In the genomic region with DNA sequence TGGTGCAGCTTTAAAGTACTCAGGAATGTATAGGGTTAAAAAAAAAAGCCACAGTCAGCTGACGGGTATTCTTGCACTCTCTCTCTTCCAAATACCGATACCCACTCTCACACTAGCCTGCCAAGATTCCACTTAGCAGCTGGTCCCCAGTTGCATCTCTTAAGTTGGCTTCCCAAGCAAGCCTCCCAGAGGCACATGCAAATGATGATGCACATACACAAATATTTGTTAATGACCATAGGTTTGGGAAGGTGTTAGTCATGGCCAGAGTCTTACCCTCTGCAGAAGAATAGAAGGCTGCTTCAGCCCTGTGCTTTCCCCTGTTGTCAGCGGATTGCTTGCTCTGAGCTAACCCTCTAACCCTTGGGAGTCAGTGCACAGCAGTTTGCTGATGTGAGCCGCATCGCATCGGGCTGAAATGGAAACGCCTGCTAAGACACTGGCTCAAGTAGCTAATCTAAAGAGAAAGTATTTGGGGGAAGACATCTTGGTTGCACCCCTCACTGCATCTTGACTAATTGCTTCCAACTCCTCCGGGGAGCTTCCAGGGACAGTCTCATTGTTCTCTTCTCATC, we compare ENCODE assay signal across 8 mouse cellular contexts. TPM values are rescaled to one million over a fixed set of nuclear protein-coding genes. Genes with fewer than 3 reads are reported as not detected.
DNase-seq lines count a peak whose midpoint lies in the region; ATAC-seq and TF ChIP-seq lines count a peak whose summit lies in the region.

No protein-coding gene starts in this region.

- peak overlapping the region; percentile 51 for H3K4me2 ChIP-seq in neural tube, embryonic 13.5 days

- no peak for TF ChIP-seq CTCF in heart, adult 2 months (IDR thresholded peaks at IDR 0.05)

- H3K9ac ChIP-seq in heart, adult 2 months (ENCODE audit: low read depth, low read length): no peak overlapping the region
- peak overlapping the region; percentile 43; the same call in 1 of the 2 replicates for H3K9ac ChIP-seq in neural tube, embryonic 13.5 days

- intact Hi-C loops in heart, adult 2 months (cut with DNase I): no loop called here

- peak; percentile 81 for ATAC-seq in neural tube, embryonic 13.5 days (ENCODE audit: low read depth)

- H3K36me3 ChIP-seq in heart, adult 2 months (ENCODE audit: control insufficient read depth, insufficient read depth, low read length): no peaks in the 10 kb centered on the region
- H3K36me3 ChIP-seq in neural tube, embryonic 13.5 days: no peaks in the 10 kb centered on the region

- WGBS in heart, adult 2 months: 15% methylated on average over 8 of the region's 8 CpGs
- WGBS in neural tube, embryonic 13.5 days: 4% methylated on average over 8 of the region's 8 CpGs

- H3K27me3 ChIP-seq in heart, adult 2 months (ENCODE audit: control insufficient read depth, insufficient read depth, low read length): no peaks in the 10 kb centered on the region
- no peaks in the 10 kb centered on the region for H3K27me3 ChIP-seq in neural tube, embryonic 13.5 days

- no peaks in the 10 kb centered on the region for H3K4me1 ChIP-seq in heart, adult 2 months (ENCODE audit: control insufficient read depth, insufficient read depth, low read length)
- peaks cover 12% of the 10 kb centered on the region; the same call in 1 of the 2 replicates for H3K4me1 ChIP-seq in neural tube, embryonic 13.5 days (replicated peaks)

- H3K27ac ChIP-seq in heart, adult 2 months: peak overlapping the region; percentile 30; the same call in 1 of the 2 replicates
- H3K27ac ChIP-seq in neural tube, embryonic 13.5 days (replicated peaks): peak overlapping the region; percentile 59; the same call in 1 of the 2 replicates

- H3K9me3 ChIP-seq in neural tube, embryonic 13.5 days: no peaks in the 10 kb centered on the region

- H3K79me2 ChIP-seq in heart, adult 2 months (replicated peaks; ENCODE audit: control insufficient read depth, insufficient read depth, low read length): no peaks in the 10 kb centered on the region

- H3K4me3 ChIP-seq in heart, adult 2 months: no peak overlapping the region
- peak overlapping the region; percentile 29 for H3K4me3 ChIP-seq in neural tube, embryonic 13.5 days

- peak; percentile 5 for DNase-seq in R1 (ENCODE audit: low read depth, low spot score)
- peak; percentile 37 for DNase-seq in embryo, embryonic 11 days
- peak; percentile 22 to 23 for DNase-seq in heart, adult 2 months
- DNase-seq in layer of hippocampus, postnatal 14 days (ENCODE audit: low spot score in 2 of 2): peak; percentile 40 to 56
- no peak for DNase-seq in adrenal gland, postnatal 4 days (ENCODE audit: low spot score in 2 of 2)
- no peak for DNase-seq in kidney, adult 11 months
- no peak for DNase-seq in spleen, postnatal 36 days (ENCODE audit: low spot score in 2 of 2)

- no peak for TF ChIP-seq POLR2A in heart, adult 2 months (IDR thresholded peaks at IDR 0.05; ENCODE audit: insufficient read depth, low read depth, low read length)

- TF ChIP-seq EP300 in heart, adult 2 months (IDR thresholded peaks at IDR 0.05; ENCODE audit: insufficient read depth, low read depth, low read length): no peak

RNA-seq across cellular contexts. Expression of a gene that starts 39.4 kb away (rescaled TPM):
- under 1 TPM in 1 of 2 experiments, not detected in 1; 0.16 TPM for total RNA-seq in heart, adult 2 months (2021)
- polyA plus RNA-seq in heart, adult 2 months (2012; rRNA removed): 0.15 and 0.18 TPM in 2 replicates
- under 1 TPM; 0.83 to 0.97 TPM for total RNA-seq in layer of hippocampus, postnatal 14 days (2021)
- polyA plus RNA-seq in neural tube, embryonic 13.5 days (2015; fragmentation: Nextera tagmentation; extraction: Ambion mirVana): 1.6 and 1.7 TPM in 2 replicates
- total RNA-seq in adrenal gland, postnatal 4 days (2021): 1 to 10 TPM; 1.0 to 1.1 TPM

RNA-seq across cellular contexts. Expression of a gene that starts 55.6 kb away (rescaled TPM):
- 10 to 100 TPM; 18.0 to 20.4 TPM for total RNA-seq in heart, adult 2 months (2021)
- 12.3 and 17.5 TPM in 2 replicates for polyA plus RNA-seq in heart, adult 2 months (2012; rRNA removed)
- total RNA-seq in layer of hippocampus, postnatal 14 days (2021): 10 to 100 TPM; 70.6 to 83.1 TPM
- 38.8 and 41.2 TPM in 2 replicates for polyA plus RNA-seq in neural tube, embryonic 13.5 days (2015; fragmentation: Nextera tagmentation; extraction: Ambion mirVana)
- total RNA-seq in adrenal gland, postnatal 4 days (2021): 10 to 100 TPM; 82.8 to 90.3 TPM

Comparison
In these comparisons a context has a peak if more than half of its experiments do, and no peak if none do; other contexts are left out.
1. DNase-seq: peak in R1 (single experiment), embryo, embryonic 11 days (single experiment), heart, adult 2 months (2 of 2) and layer of hippocampus, postnatal 14 days (2 of 2); none in adrenal gland, postnatal 4 days (0 of 2), kidney, adult 11 months (single experiment) and spleen, postnatal 36 days (0 of 2).